Mouse (Mus musculus) embryonic fibroblast, embryonic 13.5 days (primary cell): ENCODE data around the gene Tbc1d23.

Experiments
- CTCF ChIP-seq: IDR thresholded peaks from 2 replicates; pipeline ENCODE4 v1.5.1; 2011; ENCODE audit warnings: mild to moderate bottlenecking, control low read depth, low read length, moderate library complexity, borderline replicate concordance; ENCODE audit not compliant: insufficient read depth
- POLR2A ChIP-seq: IDR thresholded peaks from 2 replicates; pipeline ENCODE4 v1.6.1; 2011; ENCODE audit warnings: low read depth, mild to moderate bottlenecking, control low read depth, low read length, moderate library complexity

GRCm38 (mm10) chr16:57197281-57197680, 34.0 kb downstream of the Tbc1d23 start:
- TF ChIP-seq POLR2A (no peak), CTCF (no peak)
